Mouse (Mus musculus) forebrain, embryonic 12.5 days (tissue): Measurements from ENCODE around the gene Ubtd1. TPM values are rescaled to one million over a fixed set of nuclear protein-coding genes. Genes with fewer than 3 reads are reported as not detected.

Source experiments
- ATAC-seq: fragments of 200-750 bp; cut with Nextera tagmentation; 2 replicates; pipeline ENCODE4 v1.8.0; 2017; ENCODE audit warnings: moderate TSS enrichment; ENCODE audit not compliant: low FRiP score
- H3K27ac ChIP-seq: fragments of 300-500 bp; sonication (generic); 2 replicates; pipeline ENCODE4 v1.5.1; 2016; ENCODE audit warnings: mild to moderate bottlenecking
- H3K27me3 ChIP-seq: fragments of 300-500 bp; sonication (generic); 2 replicates; pipeline ENCODE4 v1.6.1; 2016; ENCODE audit warnings: mild to moderate bottlenecking
- H3K36me3 ChIP-seq: fragments of 300-500 bp; sonication (generic); replicated peaks from 2 replicates; pipeline ENCODE4 v1.6.1; 2016; ENCODE audit warnings: mild to moderate bottlenecking
- H3K4me1 ChIP-seq: fragments of 300-500 bp; sonication (generic); 2 replicates; pipeline ENCODE4 v1.6.1; 2016
- H3K4me2 ChIP-seq: fragments of 300-500 bp; sonication (generic); 2 replicates; pipeline ENCODE4 v1.6.1; 2016; ENCODE audit warnings: mild to moderate bottlenecking, moderate library complexity
- H3K4me3 ChIP-seq: fragments of 300-500 bp; sonication (generic); replicated peaks from 2 replicates; pipeline ENCODE4 v1.5.1; 2016; ENCODE audit warnings: mild to moderate bottlenecking
- H3K9ac ChIP-seq: fragments of 300-500 bp; sonication (generic); 2 replicates; pipeline ENCODE4 v1.6.1; 2016; ENCODE audit warnings: mild to moderate bottlenecking
- H3K9me3 ChIP-seq: fragments of 300-500 bp; sonication (generic); 2 replicates; pipeline ENCODE4 v1.6.1; 2016
- WGBS: fragments of 180-500 bp; shearing (Covaris S2); methylation state at CpG from one replicate; pipeline ENCODE4 v1.1.7; 2016; 5-methylcytosine and 5-hydroxymethylcytosine counted together
- polyA plus RNA-seq: library from polyadenylated mRNA; unstranded; fragments of >200 nt; fragmentation: Nextera tagmentation; extraction: Ambion mirVana; gene quantifications from 2 replicates; pipeline ENCODE4 v1.2.1, GENCODE M21; 2016

Gene Ubtd1
- polyA plus RNA-seq, 1 experiment from 2014 or later: 7.1 TPM

GRCm38 (mm10) chr19:42056719-42057409, 75.3 kb downstream of the Ubtd1 start:
- no peak overlapping the region for H3K27ac ChIP-seq
- no peak overlapping the region for H3K4me2 ChIP-seq
- WGBS: 91% methylated on average over 6 of the region's 6 CpGs
- no peaks in the 10 kb centered on the region for H3K36me3 ChIP-seq
- no peak overlapping the region for H3K9ac ChIP-seq
- ATAC-seq: no peak
- no peaks in the 10 kb centered on the region for H3K9me3 ChIP-seq
- no peaks in the 10 kb centered on the region for H3K4me1 ChIP-seq
- H3K4me3 ChIP-seq: no peak overlapping the region
- no peaks in the 10 kb centered on the region for H3K27me3 ChIP-seq

- no peak overlapping the region for H3K27ac ChIP-seq
- no peak overlapping the region for H3K4me3 ChIP-seq
- H3K9me3 ChIP-seq: no peaks in the 10 kb centered on the region
- no peak overlapping the region for H3K9ac ChIP-seq
- no peaks in the 10 kb centered on the region for H3K36me3 ChIP-seq
- 73% methylated on average over 7 of the region's 7 CpGs for WGBS
- no peak for ATAC-seq
- H3K27me3 ChIP-seq: no peaks in the 10 kb centered on the region
- H3K4me2 ChIP-seq: no peak overlapping the region
- no peaks in the 10 kb centered on the region for H3K4me1 ChIP-seq
Measured at GRCm38 (mm10) chr19:42058426-42058825, 76.9 kb downstream of the Ubtd1 start.

GRCm38 (mm10) chr19:42061443-42061842, 79.9 kb downstream of the Ubtd1 start:
- H3K4me3 ChIP-seq: no peak overlapping the region
- no peaks in the 10 kb centered on the region for H3K4me1 ChIP-seq
- ATAC-seq: no peak
- H3K27me3 ChIP-seq: no peaks in the 10 kb centered on the region
- no peak overlapping the region for H3K9ac ChIP-seq
- no peak overlapping the region for H3K4me2 ChIP-seq
- H3K27ac ChIP-seq: no peak overlapping the region
- H3K9me3 ChIP-seq: no peaks in the 10 kb centered on the region
- no peaks in the 10 kb centered on the region for H3K36me3 ChIP-seq
- 94% methylated on average over 7 of the region's 7 CpGs for WGBS

GRCm38 (mm10) chr19:42068441-42069240, 87.1 kb downstream of the Ubtd1 start:
- 83% methylated on average over 11 of the region's 11 CpGs for WGBS
- H3K27me3 ChIP-seq: no peaks in the 10 kb centered on the region

GRCm38 (mm10) chr19:42069241-42069525, 87.6 kb downstream of the Ubtd1 start:
- H3K9ac ChIP-seq: no peak overlapping the region
- H3K4me1 ChIP-seq: no peaks in the 10 kb centered on the region
- 73% methylated on average over 6 of the region's 6 CpGs for WGBS
- no peak for ATAC-seq
- H3K4me3 ChIP-seq: no peak overlapping the region
- H3K9me3 ChIP-seq: no peaks in the 10 kb centered on the region
- H3K27me3 ChIP-seq: no peaks in the 10 kb centered on the region
- H3K4me2 ChIP-seq: no peak overlapping the region
- no peak overlapping the region for H3K27ac ChIP-seq
- H3K36me3 ChIP-seq: peaks cover 5% of the 10 kb centered on the region

More at GRCm38 (mm10) chr19:42068441-42069240, 87.1 kb downstream of the Ubtd1 start:
- Histone ChIP-seq H3K27ac (no peak overlapping the region), H3K36me3 (no peaks in the 10 kb centered on the region), H3K4me1 (no peaks in the 10 kb centered on the region), H3K4me2 (no peak overlapping the region), H3K9ac (no peak overlapping the region), H3K9me3 (no peaks in the 10 kb centered on the region), H3K4me3 (no peak overlapping the region)
- no peak for ATAC-seq

GRCm38 (mm10) chr19:42071221-42071620, 89.7 kb downstream of the Ubtd1 start:
- Histone ChIP-seq H3K9me3 (no peaks in the 10 kb centered on the region), H3K36me3 (peaks cover 26% of the 10 kb centered on the region), H3K9ac (no peak overlapping the region), H3K27ac (no peak overlapping the region), H3K4me3 (no peak overlapping the region), H3K27me3 (no peaks in the 10 kb centered on the region), H3K4me2 (no peak overlapping the region), H3K4me1 (no peaks in the 10 kb centered on the region)
- ATAC-seq: no peak
- WGBS: 82% methylated on average over 7 of the region's 7 CpGs

- Histone ChIP-seq H3K9ac (no peak overlapping the region), H3K27ac (no peak overlapping the region), H3K4me2 (no peak overlapping the region), H3K27me3 (no peaks in the 10 kb centered on the region), H3K4me1 (no peaks in the 10 kb centered on the region), H3K9me3 (no peaks in the 10 kb centered on the region), H3K4me3 (no peak overlapping the region), H3K36me3 (peaks cover 31% of the 10 kb centered on the region)
- WGBS: 83% methylated on average over 15 of the region's 15 CpGs
- no peak for ATAC-seq
Measured at GRCm38 (mm10) chr19:42071886-42072608, 90.5 kb downstream of the Ubtd1 start.

GRCm38 (mm10) chr19:42072802-42073201, 91.2 kb downstream of the Ubtd1 start:
- no peak for ATAC-seq
- H3K9ac ChIP-seq: no peak overlapping the region
- H3K27me3 ChIP-seq: no peaks in the 10 kb centered on the region
- H3K4me3 ChIP-seq: no peak overlapping the region
- H3K4me2 ChIP-seq: no peak overlapping the region
- WGBS: 86% methylated on average over 7 of the region's 7 CpGs
- H3K36me3 ChIP-seq: peaks cover 32% of the 10 kb centered on the region
- H3K4me1 ChIP-seq: no peaks in the 10 kb centered on the region
- no peaks in the 10 kb centered on the region for H3K9me3 ChIP-seq
- no peak overlapping the region for H3K27ac ChIP-seq

GRCm38 (mm10) chr19:42075051-42075450, 93.5 kb downstream of the Ubtd1 start:
- no peaks in the 10 kb centered on the region for H3K4me1 ChIP-seq
- no peaks in the 10 kb centered on the region for H3K27me3 ChIP-seq
- H3K4me3 ChIP-seq: no peak overlapping the region
- H3K36me3 ChIP-seq: peaks cover 39% of the 10 kb centered on the region
- H3K4me2 ChIP-seq: no peak overlapping the region
- ATAC-seq: no peak
- 92% methylated on average over 2 of the region's 2 CpGs for WGBS
- no peak overlapping the region for H3K27ac ChIP-seq
- H3K9ac ChIP-seq: peak overlapping the region; percentile 17; the same call in 1 of the 2 replicates
- H3K9me3 ChIP-seq: no peaks in the 10 kb centered on the region

- Histone ChIP-seq H3K9me3 (no peaks in the 10 kb centered on the region), H3K27me3 (no peaks in the 10 kb centered on the region), H3K4me2 (no peak overlapping the region), H3K4me3 (no peak overlapping the region), H3K4me1 (no peaks in the 10 kb centered on the region), H3K36me3 (peaks cover 39% of the 10 kb centered on the region), H3K9ac (no peak overlapping the region), H3K27ac (no peak overlapping the region)
- WGBS: 93% methylated on average over 16 of the region's 16 CpGs
- no peak for ATAC-seq
Measured at GRCm38 (mm10) chr19:42075992-42076391, 94.4 kb downstream of the Ubtd1 start.

GRCm38 (mm10) chr19:42078566-42078965, 97.0 kb downstream of the Ubtd1 start:
- Histone ChIP-seq H3K9me3 (no peaks in the 10 kb centered on the region), H3K9ac (no peak overlapping the region), H3K27me3 (no peaks in the 10 kb centered on the region), H3K4me2 (no peak overlapping the region), H3K27ac (no peak overlapping the region), H3K4me3 (no peak overlapping the region), H3K36me3 (peaks cover 39% of the 10 kb centered on the region), H3K4me1 (no peaks in the 10 kb centered on the region)
- 98% methylated on average over 8 of the region's 8 CpGs for WGBS
- no peak for ATAC-seq

GRCm38 (mm10) chr19:42079006-42079405, 97.4 kb downstream of the Ubtd1 start:
- Histone ChIP-seq H3K27me3 (no peaks in the 10 kb centered on the region), H3K36me3 (peaks cover 35% of the 10 kb centered on the region), H3K4me1 (no peaks in the 10 kb centered on the region), H3K9me3 (no peaks in the 10 kb centered on the region), H3K4me3 (no peak overlapping the region), H3K27ac (no peak overlapping the region), H3K4me2 (no peak overlapping the region), H3K9ac (no peak overlapping the region)
- no peak for ATAC-seq
- 97% methylated on average over 12 of the region's 12 CpGs for WGBS
